Mouse (Mus musculus) frontal cortex, postnatal 36 days (tissue): ENCODE measurements around the gene Cyth4.

Experiments
- DNase-seq, 2 experiments: peaks; one replicate each; pipeline ENCODE4 v3.0.0; 2022; ENCODE audit warnings: low spot score in 2 of 2

Cyth4 gene

DNA sequence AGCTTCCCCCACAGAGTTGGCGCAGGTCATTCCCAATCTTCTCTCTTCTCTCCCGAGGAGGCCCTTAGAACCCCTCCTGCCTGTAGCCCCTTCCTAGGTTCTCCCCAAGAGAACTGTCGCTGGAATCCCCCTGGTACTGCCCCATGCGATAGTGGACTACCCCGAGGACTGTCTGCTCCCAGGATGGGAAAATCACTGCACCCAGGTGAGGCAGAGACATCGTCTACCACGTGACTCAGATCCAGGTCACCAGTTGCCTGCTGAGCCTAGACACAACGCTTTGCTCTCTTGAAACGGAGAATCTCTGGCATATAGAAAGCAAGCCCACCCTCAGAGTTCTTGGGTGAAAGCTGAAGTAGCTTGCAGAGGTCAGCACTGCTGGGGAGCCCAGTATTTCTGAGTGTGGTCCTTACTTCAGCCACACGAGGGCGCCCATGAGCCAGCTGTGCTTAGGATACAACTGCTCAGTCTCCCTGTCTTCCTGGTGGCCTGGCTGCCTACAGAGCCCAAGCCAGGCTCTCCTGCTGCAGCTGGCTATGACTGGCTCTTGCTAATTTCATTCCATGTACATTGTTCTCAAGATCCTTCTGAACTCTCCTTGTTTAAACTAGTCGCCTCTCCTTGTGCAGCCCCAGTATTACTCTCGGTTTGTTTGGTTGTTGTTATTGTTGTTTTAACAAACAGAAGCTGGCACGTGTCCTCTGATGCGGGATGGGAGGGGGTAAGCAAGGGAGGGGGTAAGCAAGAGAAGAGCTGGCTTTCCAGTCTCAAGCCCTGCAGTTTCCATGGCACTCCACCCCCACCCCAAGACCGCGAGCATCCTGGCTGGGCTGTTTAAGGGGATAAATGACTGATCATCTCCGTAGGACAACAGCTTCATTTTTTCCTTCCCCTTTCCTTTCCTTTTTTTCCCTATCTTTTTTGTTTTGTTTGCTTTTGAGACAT is 9.5 kb upstream of the Cyth4 start:
- DNase-seq, result peak; percentile 87 to 91

DNA sequence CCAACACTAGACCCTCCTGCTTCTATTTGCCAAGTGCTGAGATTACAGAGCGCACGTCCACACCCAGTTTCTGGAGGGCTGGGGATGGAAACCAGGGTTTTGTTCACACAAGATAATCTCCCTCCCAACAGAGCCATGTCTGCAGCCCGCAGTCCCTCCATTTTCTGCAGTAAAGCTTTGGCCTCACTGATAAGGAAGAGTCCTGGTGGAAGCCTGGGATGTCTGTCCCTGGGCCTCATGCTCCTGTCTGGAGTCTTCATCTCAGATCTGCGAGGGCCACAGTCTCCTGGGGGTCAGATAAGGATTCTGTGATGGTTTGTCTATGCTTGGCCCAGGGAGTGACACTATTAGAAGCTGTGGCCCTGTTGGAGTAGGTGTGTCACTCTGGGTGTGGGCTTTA is 8.8 kb upstream of the Cyth4 start:
- no peak for DNase-seq

DNA sequence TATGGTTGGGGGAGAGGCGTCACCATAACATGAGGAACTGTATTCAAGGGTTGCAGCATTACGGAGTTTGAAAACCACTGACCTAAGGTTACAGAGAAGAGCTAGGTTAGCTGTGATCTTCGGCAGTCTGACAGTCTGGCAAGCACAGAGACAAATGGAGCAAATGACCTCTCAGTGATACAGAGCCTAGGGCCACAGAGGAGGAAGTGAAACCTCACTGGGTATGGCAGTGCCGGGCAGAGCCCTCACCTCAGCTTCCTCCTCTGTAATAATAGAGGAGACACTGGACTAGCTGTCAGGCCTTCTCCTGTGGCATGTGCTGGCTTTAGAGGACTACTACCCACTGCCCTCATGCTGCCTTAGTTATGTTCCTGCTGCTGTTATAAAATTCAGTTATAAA is 7.9 kb upstream of the Cyth4 start:
- no peak for DNase-seq

GRCm38 (mm10) chr15:78589936-78590335 is 6.9 kb upstream of the Cyth4 start:
- DNase-seq, result no peak

DNA sequence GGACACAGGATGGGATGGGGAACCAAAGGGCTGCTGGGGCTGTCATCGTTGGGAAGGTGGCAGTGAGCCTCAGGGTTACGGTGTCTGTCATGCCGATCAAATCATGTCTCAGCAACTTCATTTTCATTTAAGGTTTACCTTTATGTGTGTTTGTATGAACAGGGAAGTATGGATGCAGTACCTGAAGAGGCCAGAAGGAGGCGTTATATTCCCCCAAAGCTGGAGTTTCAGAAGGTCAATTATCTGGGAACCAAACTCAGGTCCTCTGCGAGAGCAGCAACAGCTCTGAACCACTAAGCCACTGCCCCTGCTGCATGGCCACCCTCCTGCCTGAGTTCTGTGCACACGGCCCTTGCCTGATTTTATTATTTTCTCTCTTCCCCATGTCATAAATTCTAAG is 6.1 kb upstream of the Cyth4 start:
- DNase-seq, result no peak

GRCm38 (mm10) chr15:78591680-78592451 is 5.0 kb upstream of the Cyth4 start:
- no peak for DNase-seq

GRCm38 (mm10) chr15:78592452-78592968 is 4.3 kb upstream of the Cyth4 start:
- DNase-seq, result no peak

DNA sequence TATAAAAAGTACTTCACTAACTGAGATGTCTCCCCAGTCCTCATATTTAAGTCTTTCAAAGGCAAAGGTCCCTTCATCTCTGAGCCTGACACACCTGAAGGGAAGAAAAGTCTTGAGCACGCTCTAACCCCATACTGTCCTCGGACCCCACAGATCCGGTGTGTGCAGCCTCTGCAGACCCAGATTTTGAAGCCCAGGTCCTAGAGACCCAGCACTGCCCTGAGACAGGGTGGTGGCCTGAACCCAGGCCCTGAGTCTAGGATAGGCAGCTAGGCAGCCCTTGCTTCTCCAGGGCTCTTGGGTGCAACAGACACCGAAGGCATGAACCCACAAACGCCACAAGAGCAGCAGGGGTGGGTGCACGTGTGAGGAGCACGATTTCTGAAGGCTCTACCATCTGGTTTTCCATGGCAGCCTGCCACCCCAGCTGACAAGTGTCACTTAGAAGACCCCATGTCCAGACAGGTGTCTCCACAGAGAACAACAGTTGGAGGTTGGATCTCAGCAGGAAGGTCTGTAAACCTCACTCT is 2.9 kb upstream of the Cyth4 start:
- DNase-seq, result no peak

- no peak for DNase-seq
These were observed 2.0 kb upstream of the Cyth4 start for GRCm38 (mm10) chr15:78594831-78595230.

DNA sequence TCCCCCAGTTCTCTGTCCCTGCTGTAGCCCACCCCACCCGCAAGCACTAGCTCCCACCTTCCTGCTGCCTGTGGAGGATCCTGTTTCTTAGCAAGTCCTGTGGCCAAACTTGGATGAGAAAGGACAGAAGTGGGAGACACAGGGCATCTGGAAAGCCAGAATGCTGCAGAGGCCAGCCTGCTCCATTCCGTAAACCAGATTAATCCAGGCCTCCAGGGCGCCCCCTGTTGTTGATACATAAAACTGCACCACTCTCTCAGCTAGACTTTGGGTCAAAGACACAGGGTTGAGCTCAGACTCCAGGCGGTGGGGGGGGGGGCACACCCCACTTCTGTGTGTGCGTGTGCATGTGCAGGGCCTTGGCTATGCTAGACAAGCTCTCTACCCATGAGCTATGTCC is 1.4 kb upstream of the Cyth4 start:
- no peak for DNase-seq

DNA sequence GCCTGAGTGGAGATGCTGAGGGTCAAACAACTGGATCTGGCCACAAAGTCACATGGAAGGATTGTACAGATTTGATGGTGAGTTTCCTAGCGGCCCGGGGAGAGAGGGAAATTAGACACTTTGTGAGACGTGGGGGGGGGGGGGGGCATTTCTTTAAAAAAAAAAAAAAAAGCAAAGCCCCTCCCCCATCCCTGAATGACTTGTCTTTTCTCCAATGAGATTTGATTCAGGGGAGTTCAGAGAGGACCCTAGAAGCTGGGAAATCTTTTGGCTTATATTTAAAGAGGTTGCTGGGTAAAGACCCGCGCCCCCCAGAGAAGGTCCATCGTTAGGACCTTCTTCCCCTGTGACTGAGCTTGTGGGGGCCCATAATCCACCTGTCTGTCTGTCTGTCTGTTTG is 343 bp upstream of the Cyth4 start:
- no peak for DNase-seq

GRCm38 (mm10) chr15:78597729-78598128 is 882 bp downstream of the Cyth4 start:
- DNase-seq, result no peak

DNA sequence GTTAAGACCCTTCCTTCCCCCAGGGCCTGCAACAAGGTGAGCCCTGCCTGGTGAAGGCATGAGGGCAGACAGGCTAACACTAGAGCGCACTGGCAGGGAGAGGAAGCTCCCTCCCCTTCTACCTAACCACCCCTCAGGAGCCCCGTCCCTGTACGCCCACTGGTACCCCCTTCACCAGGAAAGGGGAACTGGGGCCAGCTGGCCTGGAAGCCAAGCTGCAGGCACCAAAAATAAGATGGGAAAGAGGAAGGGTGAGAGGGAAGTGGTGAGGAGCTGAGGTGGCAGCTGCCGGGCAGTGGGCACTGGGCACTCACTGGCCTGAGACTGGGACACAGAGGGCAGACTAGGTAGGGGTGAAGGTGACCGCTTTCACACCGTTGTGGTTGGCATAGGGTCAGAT is 2.3 kb downstream of the Cyth4 start:
- no peak for DNase-seq

GRCm38 (mm10) chr15:78599529-78600193 is 2.8 kb downstream of the Cyth4 start:
- DNase-seq, result no peak

GRCm38 (mm10) chr15:78601180-78601579 is 4.3 kb downstream of the Cyth4 start:
- DNase-seq, result no peak

DNA sequence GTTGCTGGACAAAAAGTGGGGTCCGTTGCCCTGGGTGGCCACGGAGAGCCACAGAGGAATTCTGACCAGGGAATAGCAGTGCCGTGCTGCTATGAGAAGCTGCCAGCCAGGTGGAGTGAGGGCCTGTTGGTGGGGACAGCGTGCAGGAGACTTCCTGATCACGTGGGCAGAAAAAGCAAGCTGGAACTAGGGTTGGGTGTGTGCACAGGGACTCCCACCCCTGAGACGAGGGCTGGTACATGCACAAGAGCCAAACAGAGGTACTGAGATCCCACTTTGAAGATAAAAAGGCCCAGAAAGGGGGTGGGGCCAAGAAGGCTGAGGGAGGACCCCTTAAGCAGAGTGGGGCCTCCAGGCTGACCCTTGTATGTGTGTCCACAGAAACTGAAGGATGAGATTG is 7.4 kb downstream of the Cyth4 start:
- no peak for DNase-seq

DNA sequence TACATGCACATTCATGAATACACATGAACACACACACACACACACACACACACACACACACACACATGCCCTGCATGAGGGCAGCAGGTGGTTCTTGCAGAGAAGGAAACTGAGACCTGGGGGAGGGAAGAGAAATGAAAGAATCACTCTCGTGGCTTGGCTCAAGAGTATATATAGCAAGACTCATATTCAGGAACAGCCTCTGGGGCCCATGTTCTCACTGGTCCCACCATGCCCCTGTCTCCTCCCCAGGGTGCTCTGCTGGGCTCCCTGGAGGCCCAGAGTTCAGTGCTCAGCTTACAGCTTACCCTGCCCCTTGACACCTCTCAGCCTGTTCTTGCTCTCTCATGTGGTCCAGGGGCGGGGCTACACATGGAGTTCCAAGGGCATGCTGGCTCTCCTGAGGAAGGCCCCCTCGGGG is 8.5 kb downstream of the Cyth4 start:
- no peak for DNase-seq

- no peak for DNase-seq
These were observed 9.2 kb downstream of the Cyth4 start for GRCm38 (mm10) chr15:78606059-78606458.

DNA sequence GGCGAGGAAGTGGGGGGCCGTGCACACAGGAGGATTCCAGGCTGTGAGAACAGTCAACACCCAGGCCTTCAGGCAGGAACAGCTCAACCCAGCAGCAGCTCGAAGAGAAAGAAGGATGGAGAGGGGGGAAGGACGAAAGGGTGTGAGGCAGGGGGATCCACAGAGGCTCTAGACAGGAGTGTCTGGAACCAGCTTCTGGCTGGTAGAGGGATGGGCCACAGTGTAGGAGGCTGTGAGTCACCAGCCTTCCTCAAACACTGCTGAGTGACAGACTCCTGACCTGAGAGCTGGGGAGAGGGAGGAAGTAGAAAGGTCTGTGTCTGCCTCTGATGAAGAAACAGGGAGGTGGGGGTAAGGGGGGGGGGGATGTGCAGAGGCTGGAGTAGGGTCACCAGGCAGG is 10.6 kb downstream of the Cyth4 start:
- DNase-seq, result peak; percentile 38

DNA sequence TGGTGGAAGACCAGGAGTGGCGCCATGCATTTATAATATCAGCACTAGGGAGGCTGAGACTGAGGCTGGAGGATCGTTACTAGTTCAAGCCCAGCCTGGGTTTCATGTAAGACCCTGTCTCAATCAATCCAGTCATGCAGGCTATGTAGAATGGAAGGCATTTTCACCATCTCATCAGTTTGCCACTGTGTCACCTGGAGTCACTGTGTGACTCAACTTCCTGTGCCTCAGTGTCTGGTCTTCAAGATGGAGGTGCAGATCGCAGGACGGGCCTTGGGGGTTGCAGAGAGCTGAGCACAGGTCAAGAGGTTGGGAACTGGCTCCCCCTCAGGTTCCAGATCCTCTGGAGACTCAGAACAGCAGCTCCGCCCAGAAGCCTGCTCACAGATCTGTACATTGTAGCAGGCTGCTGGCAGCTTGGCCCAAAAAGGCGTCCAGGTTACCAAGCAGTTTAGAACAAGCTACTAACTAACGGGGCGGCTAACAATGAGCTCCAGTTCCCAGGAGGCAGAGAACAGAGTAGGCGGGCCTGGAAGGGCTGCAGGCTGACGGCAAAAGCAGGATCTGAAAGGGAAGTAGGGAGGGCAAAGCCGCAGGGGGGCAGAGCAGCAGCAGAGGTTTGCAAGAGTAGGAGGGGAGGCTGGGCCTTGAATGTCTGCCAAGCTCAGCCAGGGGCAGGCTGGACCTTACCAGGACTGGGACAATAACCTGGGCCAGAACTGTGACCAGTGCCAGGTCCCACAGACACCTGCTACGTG is 14.0 kb downstream of the Cyth4 start:
- peak; percentile 49 to 70 for DNase-seq

DNA sequence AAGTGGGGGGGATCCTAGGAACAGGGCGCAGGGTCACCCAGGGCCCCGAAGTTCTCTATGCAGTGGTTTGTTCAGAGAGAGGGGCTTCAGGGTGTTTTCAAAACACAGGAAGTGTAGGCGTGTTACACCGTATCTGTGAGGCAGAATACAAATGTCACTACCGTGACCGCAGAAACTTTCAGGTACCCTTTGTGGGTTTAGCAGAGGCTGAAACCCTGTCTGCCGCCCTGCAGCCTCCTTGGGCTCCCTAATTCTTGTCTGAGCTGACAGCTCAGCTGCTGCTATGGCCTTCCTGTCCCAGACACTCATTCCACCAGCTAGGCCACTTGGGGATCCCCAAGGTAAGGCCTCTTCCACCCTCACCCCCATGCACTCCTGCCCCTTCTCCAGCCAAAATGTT is 17.7 kb downstream of the Cyth4 start:
- no peak for DNase-seq
